Comparison of ENCODE assay signal across 21 mouse cellular contexts in the genomic region with DNA sequence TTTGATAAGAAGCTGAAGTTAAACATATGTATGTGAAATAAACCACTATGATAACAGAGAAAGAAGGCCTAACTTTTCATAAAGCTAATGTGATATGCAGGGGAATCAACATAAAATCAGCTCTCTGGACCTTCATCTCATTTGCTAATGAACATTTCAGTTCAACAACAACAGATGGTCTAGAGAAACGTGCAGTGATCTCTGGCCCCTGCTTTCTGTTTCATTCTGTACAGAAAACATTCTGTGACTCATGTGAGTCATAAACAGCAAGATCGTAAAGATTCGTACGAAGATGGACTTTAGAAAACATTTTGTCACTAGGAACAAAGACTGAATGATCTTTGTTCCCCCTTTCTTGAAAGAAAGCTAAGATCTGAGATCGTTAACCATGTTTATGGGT. TPM values are rescaled to one million over a fixed set of nuclear protein-coding genes. Genes with fewer than 3 reads are reported as not detected.
"Had no signal": no experiment of that assay in that cellular context is flagged by ENCODE, and none has a peak within 500 bp of the region (broad histone marks: within the 10 kb centered on the region; RNA-seq: fewer than 3 reads in every experiment).

No protein-coding gene starts in this region.

- H3K9ac ChIP-seq: limb, embryonic 12.5 days; liver, embryonic 14.5 days; neural tube, embryonic 13.5 days had no signal

- DNase-seq: kidney, adult 18-20 months; kidney, postnatal 25 days; liver; lung, adult 2 months; lung, postnatal 36 days; midbrain, embryonic 14.5 days; right cerebral cortex, adult 18-20 months; right cerebral cortex, postnatal 25 days; thymus, postnatal 4 days had no signal

- ATAC-seq: lung, postnatal 0 days had no signal

- H3K4me3 ChIP-seq: limb, embryonic 12.5 days; neural tube, embryonic 13.5 days had no signal

- H3K4me1 ChIP-seq: limb, embryonic 12.5 days; neural tube, embryonic 13.5 days had no signal

- H3K27me3 ChIP-seq: limb, embryonic 12.5 days; neural tube, embryonic 13.5 days had no signal

- H3K9me3 ChIP-seq: limb, embryonic 12.5 days; neural tube, embryonic 13.5 days had no signal

- H3K36me3 ChIP-seq: limb, embryonic 12.5 days; neural tube, embryonic 13.5 days had no signal

- H3K27ac ChIP-seq: limb, embryonic 12.5 days; liver, embryonic 14.5 days; neural tube, embryonic 13.5 days; stomach, postnatal 0 days had no signal

- H3K4me2 ChIP-seq: limb, embryonic 12.5 days; neural tube, embryonic 13.5 days had no signal

RNA-seq across cellular contexts. Expression of a gene that starts 48.0 kb away (rescaled TPM):
- total RNA-seq: layer of hippocampus, adult 18-20 months; layer of hippocampus, postnatal 10 days; left cerebral cortex, postnatal 36 days; megakaryocyte progenitor cell, adult 5-6 weeks; monocyte, adult 5-6 weeks had no signal
- polyA plus RNA-seq: kidney, embryonic 14.5 days; limb, embryonic 12.5 days; liver, embryonic 14.5 days; lung, adult 2 months; midbrain, embryonic 14.5 days; small intestine, adult 2 months; stomach, postnatal 0 days had no signal
